Mouse (Mus musculus) G1E (cell line): ENCODE results near the gene Dync1li1.

ENCODE experiments used
- CTCF ChIP-seq: IDR thresholded peaks from 2 replicates; pipeline ENCODE4 v1.5.1; 2012; ENCODE audit warnings: low read depth, low read length, inconsistent platforms, mixed read lengths
- GATA1 ChIP-seq: IDR thresholded peaks from 2 replicates; pipeline ENCODE4 v1.6.1; 2012; ENCODE audit warnings: borderline replicate concordance, low read length, inconsistent platforms, mixed read lengths
- GATA2 ChIP-seq: IDR thresholded peaks from 2 replicates; pipeline ENCODE4 v1.6.1; 2012; ENCODE audit warnings: low read depth, low read length, inconsistent platforms, borderline replicate concordance
- POLR2AphosphoS5 ChIP-seq: IDR thresholded peaks from 2 replicates; pipeline ENCODE4 v1.6.1; 2012; ENCODE audit warnings: low read depth, low read length, inconsistent platforms; ENCODE audit not compliant: insufficient replicate concordance
- TAL1 ChIP-seq: conservative IDR thresholded peaks from 2 replicates; pipeline ENCODE4 v1.6.1; 2012; ENCODE audit warnings: low read depth, low read length, inconsistent platforms, mixed read lengths

GRCm38 (mm10) chr9:114647506-114648432 lies 40.8 kb upstream of the Dync1li1 start:
- no peak for TF ChIP-seq CTCF
- no peak for TF ChIP-seq TAL1
- no peak for TF ChIP-seq GATA1
- no peak for TF ChIP-seq POLR2AphosphoS5
- no peak for TF ChIP-seq GATA2
